Mouse (Mus musculus) layer of hippocampus, adult 9-11 months (tissue): ENCODE measurements around the gene Foxg1.

Source experiments
- DNase-seq: peaks from one replicate; pipeline ENCODE4 v3.0.0; 2022

Gene Foxg1

GRCm38 (mm10) chr12:49386081-49386805 lies 3.8 kb downstream of the Foxg1 start:
- DNase-seq, result no peak

GRCm38 (mm10) chr12:49387856-49388598 lies 5.6 kb downstream of the Foxg1 start:
- no peak for DNase-seq

GRCm38 (mm10) chr12:49389666-49390065 lies 7.2 kb downstream of the Foxg1 start:
- DNase-seq, result peak; percentile 8

GRCm38 (mm10) chr12:49390257-49390656 lies 7.8 kb downstream of the Foxg1 start:
- peak; percentile 6 for DNase-seq

- peak; percentile 2 for DNase-seq
Measured at GRCm38 (mm10) chr12:49390926-49391304, 8.5 kb downstream of the Foxg1 start.

GRCm38 (mm10) chr12:49391305-49392040 lies 9.0 kb downstream of the Foxg1 start:
- DNase-seq, result peak; percentile 63

GRCm38 (mm10) chr12:49392041-49392390 lies 9.6 kb downstream of the Foxg1 start:
- DNase-seq, result no peak

- no peak for DNase-seq
Measured at GRCm38 (mm10) chr12:49392876-49393275, 10.4 kb downstream of the Foxg1 start.

GRCm38 (mm10) chr12:49393639-49394038 lies 11.2 kb downstream of the Foxg1 start:
- no peak for DNase-seq

GRCm38 (mm10) chr12:49394181-49394580 lies 11.7 kb downstream of the Foxg1 start:
- no peak for DNase-seq

GRCm38 (mm10) chr12:49394836-49395235 lies 12.4 kb downstream of the Foxg1 start:
- peak; percentile 20 for DNase-seq

- DNase-seq, result no peak
Measured at GRCm38 (mm10) chr12:49395969-49396368, 13.5 kb downstream of the Foxg1 start.

- DNase-seq, result no peak
Measured at GRCm38 (mm10) chr12:49396776-49397175, 14.3 kb downstream of the Foxg1 start.

- no peak for DNase-seq
Measured at GRCm38 (mm10) chr12:49397443-49398162, 15.1 kb downstream of the Foxg1 start.

GRCm38 (mm10) chr12:49398163-49398540 lies 15.7 kb downstream of the Foxg1 start:
- no peak for DNase-seq

GRCm38 (mm10) chr12:49398636-49399035 lies 16.2 kb downstream of the Foxg1 start:
- no peak for DNase-seq

GRCm38 (mm10) chr12:49399611-49400010 lies 17.2 kb downstream of the Foxg1 start:
- no peak for DNase-seq

- DNase-seq, result peak; percentile 12
Measured at GRCm38 (mm10) chr12:49400036-49400852, 17.8 kb downstream of the Foxg1 start.

- no peak for DNase-seq
Measured at GRCm38 (mm10) chr12:49400853-49401118, 18.3 kb downstream of the Foxg1 start.

GRCm38 (mm10) chr12:49401119-49401795 lies 18.8 kb downstream of the Foxg1 start:
- DNase-seq, result peak; percentile 79

GRCm38 (mm10) chr12:49401796-49402130 lies 19.3 kb downstream of the Foxg1 start:
- DNase-seq, result no peak

GRCm38 (mm10) chr12:49409833-49410232 lies 27.4 kb downstream of the Foxg1 start:
- DNase-seq, result no peak
